Mouse (Mus musculus): ENCODE data around the gene Tcf25. TPM values are rescaled to one million over a fixed set of nuclear protein-coding genes. Genes with fewer than 3 reads are reported as not detected.

Tcf25 gene
- polyA plus RNA-seq, 1 experiment: 659 TPM

GRCm38 (mm10) chr8:123452149-123452548, 78.6 kb downstream of the Tcf25 start:
- no peak overlapping the region for H3K4me3 ChIP-seq (ENCODE audit: insufficient read depth, low read length)
- TF ChIP-seq CTCF (IDR thresholded peaks at IDR 0.05; ENCODE audit: extremely low read depth, insufficient read depth, low read length) (no peak), POLR2A (IDR thresholded peaks at IDR 0.05; ENCODE audit: extremely low read depth, insufficient read depth, low read length) (no peak)
- no peak overlapping the region for H3K27ac ChIP-seq (ENCODE audit: insufficient read depth, low read length)
- H3K4me1 ChIP-seq (ENCODE audit: control insufficient read depth, insufficient read depth, low read length): no peaks in the 10 kb centered on the region

GRCm38 (mm10) chr8:123453291-123453690, 79.7 kb downstream of the Tcf25 start:
- TF ChIP-seq CTCF (IDR thresholded peaks at IDR 0.05; ENCODE audit: extremely low read depth, insufficient read depth, low read length) (no peak), POLR2A (IDR thresholded peaks at IDR 0.05; ENCODE audit: extremely low read depth, insufficient read depth, low read length) (no peak)
- no peak overlapping the region for H3K4me3 ChIP-seq (ENCODE audit: insufficient read depth, low read length)
- H3K4me1 ChIP-seq (ENCODE audit: control insufficient read depth, insufficient read depth, low read length): no peaks in the 10 kb centered on the region
- H3K27ac ChIP-seq (ENCODE audit: insufficient read depth, low read length): no peak overlapping the region

Other genes starting within 250 kb of the Tcf25 start
- gene Sult5a1, start 215.4 kb upstream of the Tcf25 start, polyA plus RNA-seq (2012; rRNA removed): 0.10 and 0.87 TPM in 2 replicates
- not detected in 2 replicates for gene Dpep1, start 187.5 kb upstream of the Tcf25 start, polyA plus RNA-seq (2012; rRNA removed)
- 126 and 130 TPM in 2 replicates for gene Chmp1a, start 161.0 kb upstream of the Tcf25 start, polyA plus RNA-seq (2012; rRNA removed)
- 8.4 and 9.7 TPM in 2 replicates for gene Spata33, start 160.9 kb upstream of the Tcf25 start, polyA plus RNA-seq (2012; rRNA removed)
- gene Cdk10, start 148.9 kb upstream of the Tcf25 start, polyA plus RNA-seq (2012; rRNA removed): 165 and 187 TPM in 2 replicates
- 59.6 and 69.8 TPM in 2 replicates for gene Spata2l, start 137.5 kb upstream of the Tcf25 start, polyA plus RNA-seq (2012; rRNA removed)
- 28.4 and 30.9 TPM in 2 replicates for gene Zfp276, start 119.6 kb upstream of the Tcf25 start, polyA plus RNA-seq (2012; rRNA removed)
- gene Vps9d1, start 119.4 kb upstream of the Tcf25 start, polyA plus RNA-seq (2012; rRNA removed): 111 and 112 TPM in 2 replicates
- gene Fanca, start 55.2 kb upstream of the Tcf25 start, polyA plus RNA-seq (2012; rRNA removed): 3.9 and 4.8 TPM in 2 replicates
- gene Spire2, start 41.0 kb upstream of the Tcf25 start, polyA plus RNA-seq (2012; rRNA removed): 18.2 and 18.9 TPM in 2 replicates
- 0.02 and 0.06 TPM in 2 replicates for gene Mc1r, start 33.4 kb downstream of the Tcf25 start, polyA plus RNA-seq (2012; rRNA removed)
- 491 and 518 TPM in 2 replicates for gene Tubb3, start 37.7 kb downstream of the Tcf25 start, polyA plus RNA-seq (2012; rRNA removed)
- gene Def8, start 49.8 kb downstream of the Tcf25 start, polyA plus RNA-seq (2012; rRNA removed): 42.8 and 43.2 TPM in 2 replicates
- gene Afg3l1, start 104.2 kb downstream of the Tcf25 start, polyA plus RNA-seq (2012; rRNA removed): 20.4 and 21.5 TPM in 2 replicates
- gene Dbndd1, start 141.7 kb downstream of the Tcf25 start, polyA plus RNA-seq (2012; rRNA removed): 20.9 and 21.5 TPM in 2 replicates
- gene Gas8, start 145.1 kb downstream of the Tcf25 start, polyA plus RNA-seq (2012; rRNA removed): 35.5 and 40.4 TPM in 2 replicates